Mouse (Mus musculus) sigmoid colon, adult 10 weeks (tissue): ENCODE measurements around the gene Rogdi. TPM values are rescaled to one million over a fixed set of nuclear protein-coding genes. Genes with fewer than 3 reads are reported as not detected.

Experiments used
- polyA plus RNA-seq: library from polyadenylated mRNA; stranded (reverse); fragments of 350-450 nt; fragmentation: Illumina TruSeq; extraction: RNeasy Lipid Tissue Mini Kit (QIAGEN cat#74804); gene quantifications from one replicate; pipeline ENCODE4 v1.2.3, GENCODE M21; 2014; ENCODE audit warnings: low read depth, low replicate concordance

The Rogdi gene
- polyA plus RNA-seq = 0.79 TPM

GRCm38 (mm10) chr16:5013054-5013838 lies at the start of gene Rogdi:
Rogdi (minus strand) TSS chr16:5013553.

GRCm38 (mm10) chr16:5049774-5050234 lies 36.5 kb upstream of the Rogdi start, which contains the start of the genes Glyr1 and Ubn1:
Glyr1 (minus strand) TSS chr16:5049863.
Ubn1 (plus strand) TSS chr16:5050057.

GRCm38 (mm10) chr16:5007067-5007466 lies 6.3 kb downstream of the Rogdi start, which contains the start of gene Smim22:
Smim22 (plus strand) TSS chr16:5007288.

GRCm38 (mm10) chr16:4997553-4997952 lies 15.8 kb downstream of the Rogdi start, which contains the start of gene Sept12:
Sept12 (minus strand) TSS chr16:4997852.

GRCm38 (mm10) chr16:4963797-4964709 lies 49.3 kb downstream of the Rogdi start, which contains the start of gene Anks3:
Anks3 (minus strand) TSS chr16:4964205.

Other genes starting within 250 kb of the Rogdi start
- 17.7 TPM for gene Cdip1, start 223.3 kb downstream of the Rogdi start, polyA plus RNA-seq
- gene 4930562C15Rik, start 178.1 kb downstream of the Rogdi start, polyA plus RNA-seq = not detected
- gene Ubald1, start 133.2 kb downstream of the Rogdi start, polyA plus RNA-seq = 1.5 TPM
- 9.1 TPM for gene Mgrn1, start 127.3 kb downstream of the Rogdi start, polyA plus RNA-seq
- 4.3 TPM for gene Nudt16l1, start 74.8 kb downstream of the Rogdi start, polyA plus RNA-seq
- gene Anks3, start 49.3 kb downstream of the Rogdi start, polyA plus RNA-seq = 6.6 TPM
- gene Sept12, start 15.7 kb downstream of the Rogdi start, polyA plus RNA-seq = not detected
- gene Smim22, start 6.3 kb downstream of the Rogdi start, polyA plus RNA-seq = 3.5 TPM
- gene Glyr1, start 36.3 kb upstream of the Rogdi start, polyA plus RNA-seq = 70.1 TPM
- gene Ubn1, start 36.5 kb upstream of the Rogdi start, polyA plus RNA-seq = 29.0 TPM
- gene Ppl, start 118.9 kb upstream of the Rogdi start, polyA plus RNA-seq = 1.9 TPM
- not detected for gene Sec14l5, start 133.6 kb upstream of the Rogdi start, polyA plus RNA-seq
- 0.25 TPM for gene Nagpa, start 190.5 kb upstream of the Rogdi start, polyA plus RNA-seq
- not detected for gene AU021092, start 208.7 kb upstream of the Rogdi start, polyA plus RNA-seq
- gene Alg1, start 220.1 kb upstream of the Rogdi start, polyA plus RNA-seq = 1.6 TPM
- gene Eef2kmt, start 242.4 kb upstream of the Rogdi start, polyA plus RNA-seq = 3.0 TPM